Mouse (Mus musculus) forebrain, postnatal 0 days (tissue): ENCODE measurements at regions not wholly inside any gene's neighbourhood (a gene's known extent, or its start where the extent isn't known, plus 50 kb on each side); places are given as distances from the start of the nearest gene placed in this dataset.

Source experiments
- ATAC-seq: fragments of 200-750 bp; cut with Nextera tagmentation; 2 replicates; pipeline ENCODE4 v1.8.0; 2017; ENCODE audit warnings: mild to moderate bottlenecking, moderate library complexity
- DNase-seq: peaks from one replicate; pipeline ENCODE4 v3.0.0-alpha.2; 2015
- H3K27ac ChIP-seq: fragments of 300-500 bp; sonication (generic); 2 replicates; pipeline ENCODE4 v1.5.1; 2014; ENCODE audit warnings: low read depth, mild to moderate bottlenecking, antibody characterized with exemption, low read length, moderate library complexity, mixed read lengths
- H3K27me3 ChIP-seq: fragments of 300-500 bp; sonication (generic); 2 replicates; pipeline ENCODE4 v1.6.1; 2014; ENCODE audit warnings: mild to moderate bottlenecking, low read length, mixed read lengths; ENCODE audit not compliant: insufficient read depth
- H3K36me3 ChIP-seq: fragments of 300-500 bp; sonication (generic); 2 replicates; pipeline ENCODE4 v1.6.1; 2014; ENCODE audit warnings: mild to moderate bottlenecking, moderate library complexity; ENCODE audit not compliant: insufficient read depth
- H3K4me1 ChIP-seq: fragments of 300-500 bp; sonication (generic); 2 replicates; pipeline ENCODE4 v1.6.1; 2014; ENCODE audit warnings: antibody characterized with exemption; ENCODE audit not compliant: insufficient read depth
- H3K4me2 ChIP-seq: fragments of 300-500 bp; sonication (generic); 2 replicates; pipeline ENCODE4 v1.6.1; 2014; ENCODE audit warnings: low read depth, mild to moderate bottlenecking, moderate library complexity
- H3K4me3 ChIP-seq: fragments of 300-500 bp; sonication (generic); 2 replicates; pipeline ENCODE4 v1.5.1; 2014; ENCODE audit warnings: low read depth, low read length, mixed read lengths
- H3K9ac ChIP-seq: fragments of 300-500 bp; sonication (generic); 2 replicates; pipeline ENCODE4 v1.6.1; 2014; ENCODE audit warnings: mild to moderate bottlenecking
- H3K9me3 ChIP-seq: fragments of 300-500 bp; sonication (generic); 2 replicates; pipeline ENCODE4 v1.6.1; 2016; ENCODE audit warnings: low read length
- CTCF ChIP-seq: sonication (generic); IDR thresholded peaks from 2 replicates; pipeline ENCODE4 v1.5.1; 2016; ENCODE audit warnings: antibody characterized with exemption, control low read depth, low read depth
- WGBS: fragments of 180-500 bp; shearing (Covaris S2); extraction: QIAGEN DNeasy Blood & Tissue Kit; methylation state at CpG from one replicate; pipeline ENCODE4 v1.1.7; 2014; 5-methylcytosine and 5-hydroxymethylcytosine counted together

GRCm38 (mm10) chr1:73532316-73532715, 516.6 kb upstream of the Tnp1 start:
- Histone ChIP-seq H3K4me2 (no peak overlapping the region), H3K9me3 (no peaks in the 10 kb centered on the region), H3K4me3 (no peak overlapping the region), H3K27me3 (no peaks in the 10 kb centered on the region), H3K36me3 (no peaks in the 10 kb centered on the region), H3K9ac (no peak overlapping the region), H3K4me1 (no peaks in the 10 kb centered on the region), H3K27ac (no peak overlapping the region)
- ATAC-seq (no peak), DNase-seq (no peak)
- no peak for TF ChIP-seq CTCF
- WGBS, result 84% methylated on average over 4 of the region's 4 CpGs

- no peak overlapping the region for H3K27ac ChIP-seq
- ATAC-seq (no peak), DNase-seq (no peak)
- H3K36me3 ChIP-seq, result no peaks in the 10 kb centered on the region
- 80% methylated on average over 3 of the region's 3 CpGs for WGBS
- H3K4me2 ChIP-seq, result no peak overlapping the region
- no peak overlapping the region for H3K4me3 ChIP-seq
- H3K4me1 ChIP-seq, result no peaks in the 10 kb centered on the region
- no peak overlapping the region for H3K9ac ChIP-seq
- no peaks in the 10 kb centered on the region for H3K9me3 ChIP-seq
- TF ChIP-seq CTCF, result no peak
- H3K27me3 ChIP-seq, result no peaks in the 10 kb centered on the region
These were observed 516.1 kb upstream of the Tnp1 start for GRCm38 (mm10) chr1:73531831-73532230.

- no peaks in the 10 kb centered on the region for H3K4me1 ChIP-seq
- H3K4me3 ChIP-seq, result no peak overlapping the region
- no peaks in the 10 kb centered on the region for H3K27me3 ChIP-seq
- no peak for ATAC-seq
- H3K9ac ChIP-seq, result no peak overlapping the region
- H3K4me2 ChIP-seq, result no peak overlapping the region
- H3K36me3 ChIP-seq, result no peaks in the 10 kb centered on the region
- no peaks in the 10 kb centered on the region for H3K9me3 ChIP-seq
- 22% methylated on average over 2 of the region's 2 CpGs for WGBS
- TF ChIP-seq CTCF, result no peak
- no peak for DNase-seq
- no peak overlapping the region for H3K27ac ChIP-seq
These were observed 514.6 kb upstream of the Tnp1 start for GRCm38 (mm10) chr1:73530326-73530725.

GRCm38 (mm10) chr1:73528623-73529022, 512.9 kb upstream of the Tnp1 start:
- no peak for TF ChIP-seq CTCF
- H3K27me3 ChIP-seq, result no peaks in the 10 kb centered on the region
- H3K9ac ChIP-seq, result no peak overlapping the region
- H3K9me3 ChIP-seq, result no peaks in the 10 kb centered on the region
- no peak overlapping the region for H3K4me2 ChIP-seq
- no peaks in the 10 kb centered on the region for H3K36me3 ChIP-seq
- ATAC-seq (no peak), DNase-seq (no peak)
- no peak overlapping the region for H3K4me3 ChIP-seq
- H3K27ac ChIP-seq, result no peak overlapping the region
- H3K4me1 ChIP-seq, result no peaks in the 10 kb centered on the region
- WGBS, result 87% methylated on average over 1 of the region's 1 CpGs

GRCm38 (mm10) chr1:73516441-73516840, 500.7 kb upstream of the Tnp1 start:
- DNase-seq (no peak), ATAC-seq (no peak)
- H3K4me2 ChIP-seq, result no peak overlapping the region
- no peaks in the 10 kb centered on the region for H3K36me3 ChIP-seq
- H3K27me3 ChIP-seq, result no peaks in the 10 kb centered on the region
- H3K4me3 ChIP-seq, result no peak overlapping the region
- H3K4me1 ChIP-seq, result no peaks in the 10 kb centered on the region
- 94% methylated on average over 8 of the region's 8 CpGs for WGBS
- no peak overlapping the region for H3K9ac ChIP-seq
- no peak overlapping the region for H3K27ac ChIP-seq
- no peaks in the 10 kb centered on the region for H3K9me3 ChIP-seq
- no peak for TF ChIP-seq CTCF

GRCm38 (mm10) chr1:73515781-73516180, 500.1 kb upstream of the Tnp1 start:
- H3K27ac ChIP-seq, result no peak overlapping the region
- 94% methylated on average over 5 of the region's 5 CpGs for WGBS
- no peaks in the 10 kb centered on the region for H3K36me3 ChIP-seq
- no peaks in the 10 kb centered on the region for H3K27me3 ChIP-seq
- no peak overlapping the region for H3K9ac ChIP-seq
- no peak overlapping the region for H3K4me3 ChIP-seq
- TF ChIP-seq CTCF, result no peak
- ATAC-seq (no peak), DNase-seq (no peak)
- H3K4me2 ChIP-seq, result no peak overlapping the region
- H3K4me1 ChIP-seq, result no peaks in the 10 kb centered on the region
- no peaks in the 10 kb centered on the region for H3K9me3 ChIP-seq

- H3K9me3 ChIP-seq, result no peaks in the 10 kb centered on the region
- TF ChIP-seq CTCF, result no peak
- no peak overlapping the region for H3K9ac ChIP-seq
- WGBS, result 47% methylated on average over 5 of the region's 5 CpGs
- H3K4me2 ChIP-seq, result no peak overlapping the region
- DNase-seq (no peak), ATAC-seq (no peak)
- H3K36me3 ChIP-seq, result no peaks in the 10 kb centered on the region
- H3K4me3 ChIP-seq, result no peak overlapping the region
- no peaks in the 10 kb centered on the region for H3K4me1 ChIP-seq
- no peaks in the 10 kb centered on the region for H3K27me3 ChIP-seq
- H3K27ac ChIP-seq, result no peak overlapping the region
These were observed 498.1 kb upstream of the Tnp1 start for GRCm38 (mm10) chr1:73513822-73514221.

- H3K9me3 ChIP-seq, result no peaks in the 10 kb centered on the region
- no peak overlapping the region for H3K4me3 ChIP-seq
- no peak overlapping the region for H3K4me2 ChIP-seq
- 94% methylated on average over 2 of the region's 2 CpGs for WGBS
- no peaks in the 10 kb centered on the region for H3K27me3 ChIP-seq
- no peaks in the 10 kb centered on the region for H3K4me1 ChIP-seq
- H3K9ac ChIP-seq, result no peak overlapping the region
- no peak overlapping the region for H3K27ac ChIP-seq
- no peaks in the 10 kb centered on the region for H3K36me3 ChIP-seq
- DNase-seq (no peak), ATAC-seq (no peak)
- TF ChIP-seq CTCF, result no peak
These were observed 497.1 kb upstream of the Tnp1 start for GRCm38 (mm10) chr1:73512836-73513235.
